Mouse (Mus musculus) thymus, adult 18-20 months (tissue): Measurements from ENCODE around the gene Pus7l.
"Not testable (repeated sequence)": the region's sequence is repeated elsewhere in the genome, so short reads cannot be mapped to it uniquely, and the experiment has no call there.

ENCODE experiments used
- DNase-seq, 2 experiments: peaks; one replicate each; pipeline ENCODE4 v3.0.0; 2022; ENCODE audit warnings: mixed read lengths in 2 of 2

The Pus7l gene

GRCm38 (mm10) chr15:94542567-94543408, 559 bp downstream of the Pus7l start:
- no peak for DNase-seq

- no peak for DNase-seq
These were observed 4.1 kb downstream of the Pus7l start for GRCm38 (mm10) chr15:94539296-94539695.

- DNase-seq: no peak
These were observed 7.8 kb downstream of the Pus7l start for GRCm38 (mm10) chr15:94535521-94535920.

- DNase-seq: no peak
These were observed 10.4 kb downstream of the Pus7l start for GRCm38 (mm10) chr15:94532956-94533355.

- DNase-seq: no peak
These were observed 11.0 kb downstream of the Pus7l start for GRCm38 (mm10) chr15:94532306-94532705.

- no peak for DNase-seq
These were observed 12.8 kb downstream of the Pus7l start for GRCm38 (mm10) chr15:94530519-94530918.

GRCm38 (mm10) chr15:94524956-94525355, 18.4 kb downstream of the Pus7l start:
- no peak for DNase-seq

GRCm38 (mm10) chr15:94523251-94523650, 20.1 kb downstream of the Pus7l start:
- no peak for DNase-seq

- DNase-seq: no peak
These were observed 22.4 kb downstream of the Pus7l start for GRCm38 (mm10) chr15:94520959-94521358.

GRCm38 (mm10) chr15:94520205-94520900, 23.0 kb downstream of the Pus7l start:
- DNase-seq: no peak

- DNase-seq: no peak
These were observed 25.3 kb downstream of the Pus7l start for GRCm38 (mm10) chr15:94517913-94518491.

- DNase-seq: no peak
These were observed 39.7 kb downstream of the Pus7l start for GRCm38 (mm10) chr15:94503451-94504215.

- DNase-seq: no peak
These were observed 44.1 kb downstream of the Pus7l start for GRCm38 (mm10) chr15:94499260-94499659.

GRCm38 (mm10) chr15:94495936-94496335, 47.4 kb downstream of the Pus7l start:
- DNase-seq: no peak

GRCm38 (mm10) chr15:94494445-94494844, 48.9 kb downstream of the Pus7l start:
- no peak for DNase-seq

- no peak for DNase-seq
These were observed 53.9 kb downstream of the Pus7l start for GRCm38 (mm10) chr15:94489433-94489832.

- DNase-seq: not testable (repeated sequence)
These were observed 55.3 kb downstream of the Pus7l start for GRCm38 (mm10) chr15:94488028-94488427.

- DNase-seq: no peak
These were observed 60.8 kb downstream of the Pus7l start for GRCm38 (mm10) chr15:94482555-94482954.

- DNase-seq: no peak
These were observed 62.6 kb downstream of the Pus7l start for GRCm38 (mm10) chr15:94480792-94481191.

- no peak for DNase-seq
These were observed 63.1 kb downstream of the Pus7l start for GRCm38 (mm10) chr15:94480248-94480647.

GRCm38 (mm10) chr15:94479513-94480136, 63.7 kb downstream of the Pus7l start:
- DNase-seq: no peak

- DNase-seq: peak; percentile 10 to 44
These were observed 64.6 kb downstream of the Pus7l start for GRCm38 (mm10) chr15:94478706-94479105.
